Mouse (Mus musculus) ES-CJ7 (cell line): ENCODE results near the gene Mtfr2.

Experiments
- DNase-seq: peaks from one replicate; pipeline ENCODE4 v3.0.0; 2011; ENCODE audit warnings: low read depth, low spot score

The Mtfr2 gene

GRCm38 (mm10) chr10:20379071-20379735 is 31.6 kb downstream of the Mtfr2 start:
- peak; percentile 28 for DNase-seq

- DNase-seq, result no peak
Measured at GRCm38 (mm10) chr10:20380798-20381197, 33.2 kb downstream of the Mtfr2 start.

- DNase-seq, result no peak
Measured at GRCm38 (mm10) chr10:20381352-20381751, 33.8 kb downstream of the Mtfr2 start.

GRCm38 (mm10) chr10:20382807-20383419 is 35.3 kb downstream of the Mtfr2 start:
- DNase-seq, result no peak

GRCm38 (mm10) chr10:20390568-20390967 is 43.0 kb downstream of the Mtfr2 start:
- DNase-seq, result no peak

- no peak for DNase-seq
Measured at GRCm38 (mm10) chr10:20394815-20395214, 47.2 kb downstream of the Mtfr2 start.

GRCm38 (mm10) chr10:20395778-20396177 is 48.2 kb downstream of the Mtfr2 start:
- no peak for DNase-seq

GRCm38 (mm10) chr10:20398224-20398623 is 50.7 kb downstream of the Mtfr2 start:
- DNase-seq, result no peak

GRCm38 (mm10) chr10:20398641-20399390 is 51.2 kb downstream of the Mtfr2 start:
- no peak for DNase-seq

GRCm38 (mm10) chr10:20400406-20400805 is 52.8 kb downstream of the Mtfr2 start:
- peak; percentile 62 for DNase-seq

GRCm38 (mm10) chr10:20402941-20403340 is 55.4 kb downstream of the Mtfr2 start:
- no peak for DNase-seq

GRCm38 (mm10) chr10:20405471-20405870 is 57.9 kb downstream of the Mtfr2 start:
- peak; percentile 62 for DNase-seq

GRCm38 (mm10) chr10:20408336-20408735 is 60.8 kb downstream of the Mtfr2 start:
- DNase-seq, result no peak

- DNase-seq, result no peak
Measured at GRCm38 (mm10) chr10:20409181-20409580, 61.6 kb downstream of the Mtfr2 start.
